ENCODE assay signal across 13 mouse cellular contexts in the genomic region with DNA sequence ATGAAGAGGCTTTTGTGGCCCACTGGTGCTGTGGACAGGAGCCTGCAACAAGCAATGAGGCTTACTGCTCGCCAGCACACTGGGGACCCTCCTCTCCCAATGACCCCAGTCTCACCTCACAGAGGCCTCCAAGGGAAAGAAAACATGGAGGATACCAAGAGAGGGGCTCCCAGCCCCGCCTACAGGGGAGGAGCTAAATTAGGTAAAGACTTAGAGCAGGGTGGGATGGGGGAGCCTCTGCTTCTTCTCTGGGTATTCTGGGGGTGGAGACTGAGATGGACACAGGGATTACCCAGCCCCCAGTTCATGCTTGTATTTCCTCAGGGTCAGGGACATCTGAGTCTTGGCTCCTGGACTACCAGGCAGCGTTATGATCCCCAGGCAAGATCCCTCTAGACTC. TPM values are rescaled to one million over a fixed set of nuclear protein-coding genes. Genes with fewer than 3 reads are reported as not detected.
DNase-seq lines count a peak whose midpoint lies in the region; ATAC-seq and TF ChIP-seq lines count a peak whose summit lies in the region.
"Had no signal": no experiment of that assay in that cellular context is flagged by ENCODE, and none has a peak within 500 bp of the region (broad histone marks: within the 10 kb centered on the region; RNA-seq: fewer than 3 reads in every experiment).

No protein-coding gene starts in this region.

- no peaks in the 10 kb centered on the region for H3K36me3 ChIP-seq in hindbrain, embryonic 11.5 days (ENCODE audit: control insufficient read depth, insufficient read depth, low read length)
- no peaks in the 10 kb centered on the region for H3K36me3 ChIP-seq in hindbrain, postnatal 0 days (ENCODE audit: insufficient read depth, low read length)
- no peaks in the 10 kb centered on the region for H3K36me3 ChIP-seq in embryonic facial prominence, embryonic 12.5 days
- H3K36me3 ChIP-seq in hindbrain, embryonic 13.5 days = no peaks in the 10 kb centered on the region
- H3K36me3 ChIP-seq in midbrain, embryonic 15.5 days (replicated peaks) = no peaks in the 10 kb centered on the region
- H3K36me3 ChIP-seq: liver, embryonic 13.5 days had no signal

- H3K4me1 ChIP-seq in hindbrain, embryonic 11.5 days (replicated peaks; ENCODE audit: control insufficient read depth, insufficient read depth, low read length) = peaks cover 35% of the 10 kb centered on the region
- H3K4me1 ChIP-seq in hindbrain, postnatal 0 days (ENCODE audit: insufficient read depth, low read length) = peaks cover 43% of the 10 kb centered on the region
- H3K4me1 ChIP-seq in embryonic facial prominence, embryonic 12.5 days = peaks cover 69% of the 10 kb centered on the region
- peaks cover 77% of the 10 kb centered on the region for H3K4me1 ChIP-seq in hindbrain, embryonic 13.5 days (replicated peaks)
- peaks cover 70% of the 10 kb centered on the region for H3K4me1 ChIP-seq in midbrain, embryonic 15.5 days

- WGBS in hindbrain, embryonic 11.5 days = 38% methylated on average over 3 of the region's 3 CpGs
- WGBS in hindbrain, postnatal 0 days = 51% methylated on average over 3 of the region's 3 CpGs
- 25% methylated on average over 3 of the region's 3 CpGs for WGBS in embryonic facial prominence, embryonic 12.5 days
- 32% methylated on average over 3 of the region's 3 CpGs for whole genome bisulfite sequencing in hindbrain, embryonic 13.5 days
- 39% methylated on average over 3 of the region's 3 CpGs for WGBS in midbrain, embryonic 15.5 days

- H3K9me3 ChIP-seq in hindbrain, embryonic 11.5 days (ENCODE audit: control insufficient read depth, low read length) = no peaks in the 10 kb centered on the region
- no peaks in the 10 kb centered on the region for H3K9me3 ChIP-seq in hindbrain, postnatal 0 days (ENCODE audit: low read length)
- H3K9me3 ChIP-seq in embryonic facial prominence, embryonic 12.5 days = no peaks in the 10 kb centered on the region
- no peaks in the 10 kb centered on the region for H3K9me3 ChIP-seq in hindbrain, embryonic 13.5 days
- H3K9me3 ChIP-seq in midbrain, embryonic 15.5 days = no peaks in the 10 kb centered on the region
- H3K9me3 ChIP-seq: liver, embryonic 13.5 days had no signal

- TF ChIP-seq CTCF in hindbrain, postnatal 0 days (IDR thresholded peaks at IDR 0.05; ENCODE audit: low read depth) = no peak

- no peak for DNase-seq in hindbrain, embryonic 11.5 days (ENCODE audit: low spot score)
- DNase-seq in hindbrain, postnatal 0 days (ENCODE audit: low spot score) = no peak
- DNase-seq in cerebellum, adult 9-11 months = no peak
- DNase-seq in right cerebral cortex, adult 18-20 months = no peak
- DNase-seq: liver, embryonic 13.5 days had no signal

- H3K27ac ChIP-seq in hindbrain, embryonic 11.5 days (ENCODE audit: low read depth, low read length) = peak overlapping the region; percentile 75
- H3K27ac ChIP-seq in hindbrain, postnatal 0 days = no peak overlapping the region
- peak overlapping the region; percentile 86 for H3K27ac ChIP-seq in embryonic facial prominence, embryonic 12.5 days
- H3K27ac ChIP-seq in hindbrain, embryonic 13.5 days = peak overlapping the region; percentile 73
- peak overlapping the region; percentile 63; the same call in 1 of the 2 replicates for H3K27ac ChIP-seq in midbrain, embryonic 15.5 days
- H3K27ac ChIP-seq: liver, embryonic 13.5 days had no signal

- no peak overlapping the region for H3K4me3 ChIP-seq in hindbrain, embryonic 11.5 days (ENCODE audit: low read depth, low read length)
- no peak overlapping the region for H3K4me3 ChIP-seq in hindbrain, postnatal 0 days (ENCODE audit: low read length)
- no peak overlapping the region for H3K4me3 ChIP-seq in embryonic facial prominence, embryonic 12.5 days
- H3K4me3 ChIP-seq in hindbrain, embryonic 13.5 days = no peak overlapping the region
- no peak overlapping the region for H3K4me3 ChIP-seq in midbrain, embryonic 15.5 days
- H3K4me3 ChIP-seq: liver, embryonic 13.5 days had no signal

- no peak for ATAC-seq in hindbrain, embryonic 11.5 days (ENCODE audit: low FRiP score)
- no peak for ATAC-seq in hindbrain, postnatal 0 days
- no peak for ATAC-seq in embryonic facial prominence, embryonic 12.5 days (ENCODE audit: insufficient number of reproducible peaks, insufficient read depth, low FRiP score, low TSS enrichment)
- no peak for ATAC-seq in hindbrain, embryonic 13.5 days (ENCODE audit: low FRiP score)
- ATAC-seq in midbrain, embryonic 15.5 days (replicated peaks) = no peak

- H3K27me3 ChIP-seq in hindbrain, embryonic 11.5 days (ENCODE audit: control insufficient read depth, insufficient read depth, low read length) = no peaks in the 10 kb centered on the region
- H3K27me3 ChIP-seq in hindbrain, postnatal 0 days (ENCODE audit: insufficient read depth, low read length) = no peaks in the 10 kb centered on the region
- no peaks in the 10 kb centered on the region for H3K27me3 ChIP-seq in embryonic facial prominence, embryonic 12.5 days
- H3K27me3 ChIP-seq in hindbrain, embryonic 13.5 days = no peaks in the 10 kb centered on the region
- no peaks in the 10 kb centered on the region for H3K27me3 ChIP-seq in midbrain, embryonic 15.5 days (replicated peaks)
- H3K27me3 ChIP-seq: liver, embryonic 13.5 days had no signal

- no peak overlapping the region for H3K9ac ChIP-seq in hindbrain, embryonic 11.5 days (ENCODE audit: low read depth, low read length)
- H3K9ac ChIP-seq in hindbrain, postnatal 0 days (replicated peaks; ENCODE audit: low read length) = no peak overlapping the region
- H3K9ac ChIP-seq in embryonic facial prominence, embryonic 12.5 days = no peak overlapping the region; the same call in 1 of the 2 replicates
- 0 out of 2 replicates have a peak overlapping the region, but pooled peaks have one; percentile 53 for H3K9ac ChIP-seq in hindbrain, embryonic 13.5 days
- no peak overlapping the region for H3K9ac ChIP-seq in midbrain, embryonic 15.5 days
- H3K9ac ChIP-seq: liver, embryonic 13.5 days had no signal

- H3K4me2 ChIP-seq in hindbrain, embryonic 11.5 days (replicated peaks; ENCODE audit: low read depth, low read length) = no peak overlapping the region; the same call in 1 of the 2 replicates
- no peak overlapping the region for H3K4me2 ChIP-seq in hindbrain, postnatal 0 days (ENCODE audit: low read depth, low read length)
- H3K4me2 ChIP-seq in embryonic facial prominence, embryonic 12.5 days (replicated peaks) = no peak overlapping the region; the same call in 1 of the 2 replicates
- H3K4me2 ChIP-seq in hindbrain, embryonic 13.5 days = no peak overlapping the region
- no peak overlapping the region for H3K4me2 ChIP-seq in midbrain, embryonic 15.5 days
- H3K4me2 ChIP-seq: liver, embryonic 13.5 days had no signal

RNA-seq across cellular contexts. Expression of gene Cacna1h, which starts 18.7 kb away (rescaled TPM):
- 5.9 and 6.5 TPM in 2 replicates for polyA plus RNA-seq in hindbrain, embryonic 11.5 days (2014; fragmentation: Nextera tagmentation; extraction: Ambion mirVana)
- 82.1 and 111 TPM in 2 replicates for total RNA-seq in hindbrain, postnatal 0 days (2014; rRNA removed)
- 4.8 and 5.7 TPM in 2 replicates for polyA plus RNA-seq in hindbrain, postnatal 0 days (2015; fragmentation: Nextera tagmentation; extraction: Ambion mirVana)
- 8.7 and 11.9 TPM in 2 replicates for polyA plus RNA-seq in embryonic facial prominence, embryonic 12.5 days (2016; fragmentation: Nextera tagmentation; extraction: Ambion mirVana)
- 9.7 and 10.2 TPM in 2 replicates for polyA plus RNA-seq in hindbrain, embryonic 13.5 days (2015; fragmentation: Nextera tagmentation; extraction: Ambion mirVana)
- polyA plus RNA-seq in midbrain, embryonic 15.5 days (2015; fragmentation: Nextera tagmentation; extraction: Ambion mirVana) = 14.2 and 15.7 TPM in 2 replicates
- total RNA-seq: granulocyte monocyte progenitor cell, adult 5-6 weeks had no signal

RNA-seq across cellular contexts. Expression of gene Tekt4, which starts 39.5 kb away (rescaled TPM):
- 1.3 and 1.8 TPM in 2 replicates for polyA plus RNA-seq in hindbrain, embryonic 11.5 days (2014; fragmentation: Nextera tagmentation; extraction: Ambion mirVana)
- 5.7 and 7.4 TPM in 2 replicates for total RNA-seq in hindbrain, postnatal 0 days (2014; rRNA removed)
- polyA plus RNA-seq in hindbrain, postnatal 0 days (2015; fragmentation: Nextera tagmentation; extraction: Ambion mirVana) = 2.3 and 3.2 TPM in 2 replicates
- polyA plus RNA-seq in embryonic facial prominence, embryonic 12.5 days (2016; fragmentation: Nextera tagmentation; extraction: Ambion mirVana) = 0.13 and 0.22 TPM in 2 replicates
- 1.1 and 2.0 TPM in 2 replicates for polyA plus RNA-seq in hindbrain, embryonic 13.5 days (2015; fragmentation: Nextera tagmentation; extraction: Ambion mirVana)
- 1.2 TPM in 2 replicates for polyA plus RNA-seq in midbrain, embryonic 15.5 days (2015; fragmentation: Nextera tagmentation; extraction: Ambion mirVana)
- total RNA-seq: adrenal gland, adult 18-20 months; ES-E14; granulocyte monocyte progenitor cell, adult 5-6 weeks; megakaryocyte-erythroid progenitor cell, adult 5-6 weeks had no signal
- polyA plus RNA-seq: liver, embryonic 13.5 days had no signal

RNA-seq across cellular contexts. Expression of gene Tpsg1, which starts 45.8 kb away (rescaled TPM):
- polyA plus RNA-seq in hindbrain, embryonic 11.5 days (2014; fragmentation: Nextera tagmentation; extraction: Ambion mirVana) = 0.69 TPM in 1 of 2 replicates, not detected in the other
- total RNA-seq in hindbrain, postnatal 0 days (2014; rRNA removed) = 0.21 TPM in 1 of 2 replicates, not detected in the other
- 0.65 and 1.5 TPM in 2 replicates for polyA plus RNA-seq in hindbrain, postnatal 0 days (2015; fragmentation: Nextera tagmentation; extraction: Ambion mirVana)
- 0.31 TPM in 1 of 2 replicates, not detected in the other for polyA plus RNA-seq in embryonic facial prominence, embryonic 12.5 days (2016; fragmentation: Nextera tagmentation; extraction: Ambion mirVana)
- polyA plus RNA-seq in hindbrain, embryonic 13.5 days (2015; fragmentation: Nextera tagmentation; extraction: Ambion mirVana) = 0.85 and 0.90 TPM in 2 replicates
- 0.79 and 0.93 TPM in 2 replicates for polyA plus RNA-seq in midbrain, embryonic 15.5 days (2015; fragmentation: Nextera tagmentation; extraction: Ambion mirVana)
- total RNA-seq: ES-E14; granulocyte monocyte progenitor cell, adult 5-6 weeks; layer of hippocampus, adult 18-20 months; megakaryocyte-erythroid progenitor cell, adult 5-6 weeks had no signal

RNA-seq across cellular contexts. Expression of gene Tpsb2, which starts 48.8 kb away (rescaled TPM):
- not detected in 2 replicates for polyA plus RNA-seq in hindbrain, embryonic 11.5 days (2014; fragmentation: Nextera tagmentation; extraction: Ambion mirVana)
- 0.21 TPM in 1 of 2 replicates, not detected in the other for total RNA-seq in hindbrain, postnatal 0 days (2014; rRNA removed)
- polyA plus RNA-seq in hindbrain, postnatal 0 days (2015; fragmentation: Nextera tagmentation; extraction: Ambion mirVana) = 0.72 and 1.8 TPM in 2 replicates
- polyA plus RNA-seq in embryonic facial prominence, embryonic 12.5 days (2016; fragmentation: Nextera tagmentation; extraction: Ambion mirVana) = not detected in 2 replicates
- polyA plus RNA-seq in hindbrain, embryonic 13.5 days (2015; fragmentation: Nextera tagmentation; extraction: Ambion mirVana) = 0.14 TPM in 1 of 2 replicates, not detected in the other
- polyA plus RNA-seq in midbrain, embryonic 15.5 days (2015; fragmentation: Nextera tagmentation; extraction: Ambion mirVana) = 0.15 and 0.70 TPM in 2 replicates
- total RNA-seq: ES-E14; granulocyte monocyte progenitor cell, adult 5-6 weeks; megakaryocyte-erythroid progenitor cell, adult 5-6 weeks had no signal
